Mouse (Mus musculus) leukemia stem cell, adult 10-12 weeks (primary cell): ENCODE data around the gene Tead2. TPM values are rescaled to one million over a fixed set of nuclear protein-coding genes. Genes with fewer than 3 reads are reported as not detected.

ENCODE experiments used
- polyA plus RNA-seq: library from polyadenylated mRNA; stranded (reverse); fragments of >175 nt; gene quantifications from 2 replicates; pipeline ENCODE4 v1.2.3, GENCODE M21; 2012; ENCODE audit warnings: low replicate concordance

Tead2 gene
- polyA plus RNA-seq, result 1.1 and 1.3 TPM in 2 replicates

DNA sequence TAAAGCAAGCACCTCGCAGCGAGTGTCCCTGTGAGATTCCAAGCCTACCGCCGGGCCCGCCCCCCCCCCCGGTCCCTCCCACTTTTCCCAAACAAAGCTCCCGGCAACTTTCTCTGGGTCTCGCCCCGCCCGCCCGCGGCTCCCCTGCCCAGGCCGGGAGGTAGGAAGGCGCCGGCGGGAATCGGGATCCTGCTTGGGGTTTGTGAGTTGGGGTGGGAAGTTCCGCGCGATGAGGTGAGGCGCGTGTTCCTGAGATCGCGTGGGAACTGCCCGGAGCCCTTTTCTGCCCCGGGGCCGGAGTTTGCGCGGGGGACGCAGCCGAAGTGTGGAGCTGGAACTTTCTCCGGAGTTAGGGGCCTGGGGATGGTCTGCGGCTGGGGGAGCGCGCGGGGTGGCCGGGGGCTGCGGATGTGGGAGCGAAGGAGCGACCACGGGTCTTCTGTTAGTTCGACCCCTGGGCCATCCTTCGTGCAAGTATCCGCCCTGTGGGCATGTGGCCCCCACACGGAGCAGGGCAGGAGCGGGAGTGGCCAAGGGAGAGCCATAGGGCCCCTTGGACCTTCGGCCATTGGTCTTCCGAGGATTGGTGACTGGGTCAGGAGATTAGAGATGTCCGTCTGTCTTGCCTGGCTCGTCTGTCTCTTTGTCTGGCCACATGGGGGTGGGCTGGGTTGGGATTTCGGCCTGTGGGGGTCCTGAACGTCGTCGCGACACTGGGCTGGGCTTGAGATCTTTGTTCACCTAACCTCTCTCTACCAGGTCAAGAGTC, at the start of gene Tead2:
Gene Tead2, plus strand, starts transcription at position 81 of the 769 bp plus-strand sequence.

DNA sequence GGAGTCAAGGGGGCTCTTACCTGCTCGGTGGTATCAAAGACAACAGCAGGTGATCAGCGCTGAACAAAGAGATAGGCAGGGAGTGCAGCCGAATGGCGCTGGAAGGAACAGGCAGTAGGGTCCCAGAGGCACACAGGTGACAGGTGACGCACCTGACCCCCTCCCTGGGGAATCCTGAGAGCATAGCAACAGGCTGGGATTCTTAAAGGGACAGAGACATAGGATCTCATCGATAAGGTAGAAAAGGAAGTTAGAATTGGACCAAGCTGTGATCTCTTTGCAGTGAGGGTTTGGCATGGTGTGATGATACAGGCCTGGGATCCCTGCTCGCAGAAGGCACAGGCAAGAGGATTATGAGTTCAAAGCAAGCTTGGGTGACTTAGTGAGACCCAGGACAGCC, 36.1 kb upstream of the Tead2 start, which contains the start of gene Gfy:
Gene Gfy, minus strand, starts transcription at position 101 of the 400 bp plus-strand sequence.

DNA sequence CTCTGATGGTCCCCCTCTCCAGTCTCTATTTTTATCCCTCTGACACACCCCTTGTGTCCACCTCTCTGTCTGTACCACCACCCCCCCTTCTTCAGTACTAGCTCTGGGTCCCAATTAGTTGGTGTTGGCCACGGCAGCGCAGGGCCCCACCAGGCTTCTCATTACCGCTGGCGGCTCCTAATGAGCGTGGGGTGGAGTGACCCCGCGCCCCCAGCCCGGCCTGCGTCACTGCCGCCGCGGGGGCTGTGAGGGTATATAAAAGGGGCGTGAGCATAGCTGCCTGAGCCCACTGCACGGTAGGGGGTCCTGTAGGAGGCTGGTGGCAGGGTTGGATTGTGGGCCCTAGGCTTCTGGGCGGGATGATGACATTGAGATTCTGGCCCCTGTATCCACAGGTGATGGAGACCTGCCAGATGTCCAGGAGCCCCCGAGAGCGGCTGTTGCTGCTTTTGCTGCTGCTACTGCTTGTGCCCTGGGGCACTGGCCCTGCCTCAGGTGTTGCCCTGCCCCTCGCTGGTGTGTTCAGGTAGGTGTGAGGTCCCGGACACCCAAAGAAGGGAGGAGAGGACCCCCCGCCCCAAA, 34.6 kb upstream of the Tead2 start, which contains the start of gene Pth2:
Gene Pth2, plus strand, starts transcription at position 100 of the 582 bp plus-strand sequence.

DNA sequence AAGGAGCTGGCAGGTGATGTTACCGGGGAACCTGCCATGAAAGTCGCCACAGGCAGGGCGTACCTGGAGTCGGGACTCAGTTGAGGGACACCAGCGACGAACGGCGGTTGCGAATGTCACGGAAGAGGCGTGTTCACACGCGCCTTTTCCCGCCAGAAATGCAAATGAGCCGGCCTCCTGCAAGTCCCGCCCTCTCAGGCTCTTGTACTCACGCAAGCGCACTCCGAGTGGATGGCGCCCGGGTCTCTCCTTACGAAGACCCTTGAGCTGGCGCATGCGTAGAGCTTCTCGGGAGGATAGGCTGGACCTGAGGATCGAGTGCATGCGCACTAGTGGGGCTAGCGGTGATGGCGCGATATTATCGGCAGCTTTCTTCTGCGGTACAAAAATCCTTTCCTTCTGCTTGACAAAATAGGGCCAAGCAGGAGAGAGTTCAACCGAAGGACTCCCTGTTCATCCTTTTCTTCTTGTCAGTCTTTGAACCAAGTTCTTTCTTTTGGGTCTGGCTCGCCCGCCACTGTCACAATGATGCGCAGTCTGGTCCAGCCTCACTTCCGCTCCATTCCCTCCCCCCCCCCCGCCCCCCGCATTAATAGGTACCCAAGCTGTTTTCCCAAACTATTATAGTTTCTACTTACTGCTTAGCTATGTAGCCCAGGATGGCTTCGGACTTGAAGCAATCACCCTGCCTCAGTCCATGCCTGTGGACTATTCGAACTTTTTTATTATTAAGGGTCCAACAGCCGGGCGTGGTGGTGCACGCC, 11.0 kb upstream of the Tead2 start, which contains the start of gene Ccdc155:
Gene Ccdc155, minus strand, starts transcription at position 513 of the 764 bp plus-strand sequence.

DNA sequence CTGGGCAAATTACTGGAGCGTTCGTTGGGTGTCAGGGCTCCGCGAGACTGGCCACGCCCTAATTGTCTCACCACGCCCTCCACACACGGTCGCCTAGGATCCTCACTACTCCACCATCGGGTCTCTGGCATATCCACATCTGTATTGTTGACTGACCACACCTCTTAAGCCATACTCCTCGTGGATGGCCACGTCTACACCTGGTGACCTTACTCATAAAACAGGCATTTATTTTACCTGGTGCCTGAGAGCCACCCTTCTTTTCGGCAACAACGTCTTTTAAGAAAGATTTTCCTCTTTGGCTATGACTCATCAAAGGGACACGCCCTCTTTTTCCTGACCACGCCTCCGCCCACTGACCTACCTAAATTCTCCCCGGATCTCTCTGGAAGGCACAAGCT, 3.7 kb upstream of the Tead2 start, which contains the start of gene Dkkl1:
Gene Dkkl1, minus strand, starts transcription at position 297 of the 401 bp plus-strand sequence.

DNA sequence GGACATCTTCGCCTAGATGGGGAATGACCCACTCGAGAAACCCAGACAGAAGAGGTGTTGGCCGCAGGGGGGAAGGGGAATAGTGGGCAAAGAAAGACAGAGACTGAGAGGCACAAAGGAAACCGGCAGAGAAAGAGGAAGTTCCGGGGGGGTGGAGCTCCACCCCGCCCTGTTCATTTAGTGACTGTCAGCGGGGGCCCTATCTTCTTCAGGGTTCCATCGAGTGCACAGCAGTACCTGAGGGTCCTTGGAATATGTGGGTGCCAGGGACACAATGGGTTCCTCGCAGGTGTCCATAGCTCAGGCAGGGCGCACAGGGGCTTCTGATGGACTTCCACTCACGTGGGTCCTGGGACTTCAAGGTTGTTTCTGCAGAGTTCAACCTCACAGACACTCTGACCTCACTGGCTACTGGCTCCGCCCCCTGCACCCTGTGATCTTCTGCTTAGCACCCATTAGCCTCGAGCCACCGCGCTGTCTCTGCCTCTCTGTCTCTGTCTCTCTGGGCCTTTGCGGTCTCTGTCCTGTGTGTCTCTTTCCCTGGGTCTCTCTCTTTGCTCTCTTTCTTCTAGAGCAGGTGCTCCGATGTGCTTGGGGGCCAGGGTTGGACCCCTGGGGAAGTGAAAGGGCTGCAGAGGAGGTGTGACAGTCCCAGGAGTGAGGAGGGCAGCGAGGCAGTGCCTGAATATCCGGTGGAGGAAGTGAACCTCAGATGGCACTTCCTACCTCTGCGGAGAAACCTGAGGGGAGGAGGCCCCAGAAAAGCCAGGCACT, 23.4 kb downstream of the Tead2 start, which contains the start of gene Cd37:
Gene Cd37, minus strand, starts transcription at position 393 of the 774 bp plus-strand sequence.

DNA sequence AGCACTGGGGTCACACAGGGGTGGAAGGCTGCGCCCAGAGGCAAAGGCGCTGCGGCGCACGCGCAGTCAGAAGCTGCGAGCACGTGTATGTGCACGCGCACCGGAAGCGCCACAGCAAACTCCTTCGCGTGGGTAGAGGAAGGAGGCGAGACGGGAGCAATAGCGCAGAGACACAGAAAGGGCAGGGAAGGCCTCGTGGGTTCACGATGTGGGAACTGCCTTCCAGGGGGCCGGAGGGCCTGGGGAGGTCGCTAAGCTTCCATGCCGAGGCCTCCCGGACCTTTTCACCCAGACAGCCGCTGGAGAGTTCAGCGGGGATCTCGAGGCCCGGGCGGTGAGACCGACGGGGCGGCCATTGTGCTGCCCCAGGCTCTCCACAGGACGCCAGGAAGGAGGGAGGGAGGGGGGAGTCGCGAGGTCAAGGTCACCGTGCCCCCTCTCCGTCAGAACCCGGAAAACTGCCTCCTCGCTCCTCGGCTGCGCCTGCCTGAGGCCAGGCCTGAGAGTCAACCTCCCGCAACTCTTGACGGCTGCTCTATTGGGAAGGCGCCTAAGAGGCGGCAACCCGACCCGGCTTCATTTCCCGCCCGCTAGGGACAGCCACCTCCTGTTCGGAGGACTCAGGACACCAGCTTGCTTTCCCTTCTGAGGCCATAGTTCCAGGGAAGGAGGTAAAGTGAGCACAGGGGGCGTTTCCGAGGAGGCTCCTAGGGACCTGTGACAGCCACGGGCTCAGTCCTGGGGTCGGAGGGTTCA, 25.3 kb downstream of the Tead2 start, which contains the start of gene Slc6a16:
Gene Slc6a16, plus strand, starts transcription at position 453 of the 756 bp plus-strand sequence.

DNA sequence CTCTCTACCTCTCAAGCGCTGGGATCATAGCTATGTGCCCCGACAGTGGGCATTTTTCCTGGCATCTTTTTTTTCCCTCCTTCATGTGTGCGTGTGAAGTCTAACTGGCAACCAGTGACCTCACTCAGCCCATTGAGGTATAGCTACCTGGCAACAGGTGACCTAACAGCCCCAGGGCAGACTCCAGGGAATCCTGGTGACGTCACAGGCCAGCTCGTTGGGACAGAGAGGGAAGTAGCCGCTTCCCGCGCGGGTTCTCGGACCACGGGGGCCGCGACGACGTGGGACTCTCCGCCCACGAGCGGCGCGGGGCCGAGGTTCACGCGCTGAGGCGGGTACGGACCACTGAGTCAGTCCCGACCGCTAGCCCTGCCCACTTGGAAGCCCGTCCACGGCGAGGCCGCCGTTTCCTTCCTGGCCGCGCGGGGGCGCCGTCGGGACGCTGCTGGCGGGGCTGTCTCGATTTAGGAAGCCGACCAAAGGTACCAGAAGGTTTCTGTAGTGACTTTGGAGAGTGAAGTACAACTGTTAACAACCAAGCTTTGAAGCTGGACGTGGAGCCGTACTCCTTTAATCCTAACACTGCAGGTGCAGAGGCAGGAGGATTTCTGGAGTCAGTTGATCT, 61.7 kb downstream of the Tead2 start, which contains the start of gene Slc6a21:
Gene Slc6a21, plus strand, starts transcription at position 378 of the 625 bp plus-strand sequence.

Other genes starting within 250 kb of the Tead2 start
- gene Cpt1c, start 240.9 kb upstream of the Tead2 start, polyA plus RNA-seq, result 12.5 and 13.7 TPM in 2 replicates
- 27.7 and 67.9 TPM in 2 replicates for gene Prmt1, start 229.2 kb upstream of the Tead2 start, polyA plus RNA-seq
- gene Irf3, start 218.1 kb upstream of the Tead2 start, polyA plus RNA-seq, result 87.3 and 130 TPM in 2 replicates
- 87.8 and 102 TPM in 2 replicates for gene Bcl2l12, start 217.0 kb upstream of the Tead2 start, polyA plus RNA-seq
- 217 and 410 TPM in 2 replicates for gene Scaf1, start 199.4 kb upstream of the Tead2 start, polyA plus RNA-seq
- 5.5 and 13.5 TPM in 2 replicates for gene Rras, start 197.8 kb upstream of the Tead2 start, polyA plus RNA-seq
- gene Prr12, start 162.9 kb upstream of the Tead2 start, polyA plus RNA-seq, result 79.4 and 112 TPM in 2 replicates
- 116 and 136 TPM in 2 replicates for gene Nosip, start 153.3 kb upstream of the Tead2 start, polyA plus RNA-seq
- gene Prrg2, start 153.1 kb upstream of the Tead2 start, polyA plus RNA-seq, result 37.4 and 43.1 TPM in 2 replicates
- 46.7 and 64.8 TPM in 2 replicates for gene Rcn3, start 123.5 kb upstream of the Tead2 start, polyA plus RNA-seq
- 110 and 181 TPM in 2 replicates for gene Fcgrt, start 111.9 kb upstream of the Tead2 start, polyA plus RNA-seq
- 30.5 and 135 TPM in 2 replicates for gene Rps11, start 91.3 kb upstream of the Tead2 start, polyA plus RNA-seq
- 3,721 and 5,411 TPM in 2 replicates for gene Rpl13a, start 87.0 kb upstream of the Tead2 start, polyA plus RNA-seq
- 0.19 and 1.7 TPM in 2 replicates for gene Gm45713, start 79.5 kb upstream of the Tead2 start, polyA plus RNA-seq
- 27.9 and 74.5 TPM in 2 replicates for gene Flt3l, start 79.3 kb upstream of the Tead2 start, polyA plus RNA-seq
- 30.9 and 48.1 TPM in 2 replicates for gene Pih1d1, start 61.5 kb upstream of the Tead2 start, polyA plus RNA-seq
- gene Aldh16a1, start 61.2 kb upstream of the Tead2 start, polyA plus RNA-seq, result 59.4 and 89.2 TPM in 2 replicates
- gene Slc17a7, start 51.8 kb upstream of the Tead2 start, polyA plus RNA-seq, result 0.08 and 0.46 TPM in 2 replicates
- 0.24 and 4.6 TPM in 2 replicates for gene Gfy, start 36.2 kb upstream of the Tead2 start, polyA plus RNA-seq
- not detected in 2 replicates for gene Pth2, start 34.8 kb upstream of the Tead2 start, polyA plus RNA-seq
- gene Ccdc155, start 10.9 kb upstream of the Tead2 start, polyA plus RNA-seq, result 1.1 and 1.2 TPM in 2 replicates
- gene Dkkl1, start 3.6 kb upstream of the Tead2 start, polyA plus RNA-seq, result 46.7 and 92.2 TPM in 2 replicates
- gene Cd37, start 23.4 kb downstream of the Tead2 start, polyA plus RNA-seq, result 162 and 431 TPM in 2 replicates
- not detected in 2 replicates for gene Slc6a16, start 25.3 kb downstream of the Tead2 start, polyA plus RNA-seq
- 0.11 TPM in 1 of 2 replicates, not detected in the other for gene Slc6a21, start 61.8 kb downstream of the Tead2 start, polyA plus RNA-seq
- 1.2 and 1.4 TPM in 2 replicates for gene Trpm4, start 118.0 kb downstream of the Tead2 start, polyA plus RNA-seq
- gene Hrc, start 119.5 kb downstream of the Tead2 start, polyA plus RNA-seq, result not detected in 2 replicates
- gene Ppfia3, start 151.3 kb downstream of the Tead2 start, polyA plus RNA-seq, result 2.6 and 3.4 TPM in 2 replicates
- gene Lin7b, start 154.8 kb downstream of the Tead2 start, polyA plus RNA-seq, result 0.80 TPM in 1 of 2 replicates, not detected in the other
- 650 and 741 TPM in 2 replicates for gene Snrnp70, start 180.0 kb downstream of the Tead2 start, polyA plus RNA-seq
- gene Kcna7, start 189.9 kb downstream of the Tead2 start, polyA plus RNA-seq, result not detected in 2 replicates
- not detected in 2 replicates for gene Ntf5, start 197.9 kb downstream of the Tead2 start, polyA plus RNA-seq
- gene Lhb, start 205.1 kb downstream of the Tead2 start, polyA plus RNA-seq, result not detected in 2 replicates
- gene Gys1, start 219.1 kb downstream of the Tead2 start, polyA plus RNA-seq, result 11.4 and 11.8 TPM in 2 replicates
- 293 and 559 TPM in 2 replicates for gene Ruvbl2, start 222.3 kb downstream of the Tead2 start, polyA plus RNA-seq
- 5,681 and 8,825 TPM in 2 replicates for gene Ftl1, start 244.1 kb downstream of the Tead2 start, polyA plus RNA-seq